Mouse (Mus musculus) small intestine, adult 2 months (tissue): ENCODE measurements around the gene Kxd1. TPM values are rescaled to one million over a fixed set of nuclear protein-coding genes. Genes with fewer than 3 reads are reported as not detected.

Source experiments
- H3K27ac ChIP-seq: fragments of 200-500 bp; 2 replicates; pipeline ENCODE4 v1.5.1; 2012; ENCODE audit warnings: low read depth, low read length, control low read depth, inconsistent platforms; ENCODE audit not compliant: insufficient read depth
- H3K27me3 ChIP-seq: fragments of 200-500 bp; 2 replicates; pipeline ENCODE4 v1.6.1; 2012; ENCODE audit warnings: mild to moderate bottlenecking, moderate library complexity, low read length, inconsistent platforms; ENCODE audit not compliant: control insufficient read depth, insufficient read depth
- H3K36me3 ChIP-seq: fragments of 200-500 bp; 2 replicates; pipeline ENCODE4 v1.6.1; 2012; ENCODE audit warnings: mild to moderate bottlenecking, low read length, control low read depth, inconsistent platforms; ENCODE audit not compliant: control insufficient read depth, insufficient read depth
- H3K4me1 ChIP-seq: fragments of 200-500 bp; 2 replicates; pipeline ENCODE4 v1.6.1; 2012; ENCODE audit warnings: low read length, inconsistent platforms, mixed read lengths; ENCODE audit not compliant: control insufficient read depth, insufficient read depth, insufficient read length
- H3K4me3 ChIP-seq: fragments of 200-500 bp; 2 replicates; pipeline ENCODE4 v1.5.1; 2012; ENCODE audit warnings: low read depth, mild to moderate bottlenecking, control low read depth, inconsistent platforms, low read length, moderate library complexity
- CTCF ChIP-seq: fragments of 200-500 bp; IDR thresholded peaks from 2 replicates; pipeline ENCODE4 v1.5.1; 2012; ENCODE audit warnings: low read depth, mild to moderate bottlenecking, control low read depth, inconsistent platforms, low read length, moderate library complexity, mixed read lengths; ENCODE audit not compliant: insufficient replicate concordance, insufficient read length; ENCODE audit errors: extremely low read depth
- POLR2A ChIP-seq: fragments of 200-500 bp; IDR thresholded peaks from 2 replicates; pipeline ENCODE4 v1.6.1; 2012; ENCODE audit warnings: low read depth, mild to moderate bottlenecking, control low read depth, inconsistent platforms, low read length, moderate library complexity
- WGBS: fragments of 180-500 bp; shearing (Covaris S2); methylation state at CpG from one replicate; pipeline ENCODE4 v1.1.7; 2018; 5-methylcytosine and 5-hydroxymethylcytosine counted together
- polyA plus RNA-seq: library from polyadenylated mRNA; depleted of rRNA; stranded (reverse); fragments of >200 nt; gene quantifications from 2 replicates; pipeline ENCODE4 v1.2.3, GENCODE M21; 2012

Gene Kxd1
- polyA plus RNA-seq, 1 experiment: 64.4 TPM

DNA sequence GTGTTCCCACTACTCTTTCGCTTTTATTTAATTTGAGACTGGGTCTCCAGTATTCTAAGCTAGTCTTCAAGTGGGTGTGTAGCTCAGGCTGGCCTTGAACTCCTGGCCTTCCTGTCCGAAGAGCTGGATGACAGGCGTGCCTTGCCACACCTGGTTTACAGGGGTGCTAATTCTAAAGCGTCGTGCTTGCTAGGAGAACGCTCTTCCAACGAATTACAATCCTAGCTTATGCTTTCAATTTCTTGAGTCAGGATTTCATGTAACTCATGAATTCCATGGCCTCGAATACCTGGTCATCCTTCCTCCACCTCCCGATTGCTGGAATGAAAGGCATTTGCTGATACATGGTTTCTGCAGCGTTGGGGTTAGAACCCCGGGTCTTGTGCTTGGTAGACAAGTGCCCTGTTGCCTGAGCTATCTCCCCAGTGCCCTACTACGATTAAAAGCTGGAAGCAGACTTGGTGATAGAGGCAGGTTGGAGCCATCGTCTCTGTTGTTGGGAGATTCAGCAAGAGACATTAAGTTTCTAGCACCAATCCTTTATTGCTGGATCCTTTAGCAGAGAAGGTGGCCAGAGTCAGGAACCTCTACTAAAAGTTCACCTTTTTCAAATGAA, 534 bp upstream of the Kxd1 start:
- Histone ChIP-seq H3K27me3 (no peaks in the 10 kb centered on the region), H3K36me3 (peaks cover 29% of the 10 kb centered on the region), H3K4me3 (peak overlapping the region; percentile 95), H3K4me1 (peaks cover 17% of the 10 kb centered on the region), H3K27ac (peak overlapping the region; percentile 93)
- TF ChIP-seq CTCF (no peak), POLR2A (no peak)
- WGBS: 8% methylated on average over 13 of the region's 13 CpGs

DNA sequence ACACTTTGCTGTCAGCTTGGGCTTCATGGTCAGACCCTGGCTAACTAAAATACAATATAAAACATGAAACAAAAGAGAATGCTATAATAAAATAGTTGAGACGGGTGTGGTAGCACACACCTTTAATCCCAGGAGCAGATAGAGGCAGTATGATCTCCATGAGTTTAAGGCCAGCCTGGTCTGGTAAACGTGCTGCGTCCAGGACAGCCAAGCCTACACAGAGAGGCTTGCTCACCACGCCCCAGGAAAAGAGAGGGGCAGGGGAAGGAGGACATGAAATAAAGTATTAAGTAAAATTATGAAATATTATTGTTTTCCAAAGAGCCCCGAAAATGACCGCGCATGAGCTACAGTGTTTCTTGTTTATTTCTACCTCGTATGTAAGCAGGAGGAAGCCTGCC, 645 bp downstream of the Kxd1 start:
- 1% methylated on average over 8 of the region's 8 CpGs for WGBS
- H3K4me3 ChIP-seq: peak overlapping the region; percentile 95
- peak overlapping the region; percentile 58 for H3K27ac ChIP-seq
- H3K36me3 ChIP-seq: peaks cover 20% of the 10 kb centered on the region
- TF ChIP-seq POLR2A: no peak
- TF ChIP-seq CTCF: peak; percentile 14; the same call in 1 of the 2 replicates
- no peaks in the 10 kb centered on the region for H3K27me3 ChIP-seq
- peaks cover 17% of the 10 kb centered on the region for H3K4me1 ChIP-seq

DNA sequence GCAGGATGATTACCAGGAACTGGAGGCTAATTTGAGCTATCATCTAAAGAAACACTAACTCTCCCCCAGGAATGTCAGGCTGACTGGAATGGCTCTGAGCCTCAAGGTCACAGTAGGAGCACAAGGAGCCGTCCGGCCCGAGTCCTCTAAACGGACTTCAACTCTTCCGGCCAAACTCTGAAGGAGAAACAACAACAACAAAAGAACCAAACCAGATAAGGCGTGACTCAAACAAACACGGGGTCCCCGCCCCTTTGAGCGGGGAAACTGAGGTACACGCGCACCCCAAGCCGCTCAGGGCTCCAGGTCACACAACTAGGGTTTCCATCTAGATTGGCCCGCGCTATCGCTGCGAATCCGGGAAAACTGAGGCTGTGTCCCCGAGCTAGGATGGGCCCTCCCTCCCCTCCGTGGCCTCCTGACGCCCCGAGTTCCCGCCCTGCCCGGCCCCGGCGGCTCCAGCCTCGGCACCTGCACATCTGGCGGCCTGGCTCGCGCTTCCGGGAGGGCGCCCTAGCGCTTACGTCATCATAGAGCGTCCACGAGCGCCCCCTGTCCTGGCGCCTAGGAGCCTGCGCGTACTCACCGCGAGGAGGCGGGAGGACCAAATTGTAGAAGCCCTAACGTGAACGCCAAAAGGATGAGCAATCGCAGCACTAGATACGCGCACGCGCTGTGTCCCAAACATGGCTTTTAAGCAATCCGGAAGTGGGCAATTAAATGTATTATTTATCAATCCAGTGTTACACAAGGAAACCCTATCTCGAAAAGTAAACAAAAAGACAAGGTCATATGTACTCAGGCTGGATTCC, 5.0 kb downstream of the Kxd1 start:
- Histone ChIP-seq H3K36me3 (peaks cover 10% of the 10 kb centered on the region; the same call in 1 of the 2 replicates), H3K27me3 (no peaks in the 10 kb centered on the region), H3K4me1 (peaks cover 8% of the 10 kb centered on the region; the same call in 1 of the 2 replicates), H3K27ac (peak overlapping the region; percentile 92), H3K4me3 (peak overlapping the region; percentile 82)
- WGBS: under 1% methylated on average over 51 of the region's 51 CpGs
- TF ChIP-seq POLR2A (peak; percentile 88), CTCF (0 out of 2 replicates have a peak, but pooled peaks have one; percentile 39)

DNA sequence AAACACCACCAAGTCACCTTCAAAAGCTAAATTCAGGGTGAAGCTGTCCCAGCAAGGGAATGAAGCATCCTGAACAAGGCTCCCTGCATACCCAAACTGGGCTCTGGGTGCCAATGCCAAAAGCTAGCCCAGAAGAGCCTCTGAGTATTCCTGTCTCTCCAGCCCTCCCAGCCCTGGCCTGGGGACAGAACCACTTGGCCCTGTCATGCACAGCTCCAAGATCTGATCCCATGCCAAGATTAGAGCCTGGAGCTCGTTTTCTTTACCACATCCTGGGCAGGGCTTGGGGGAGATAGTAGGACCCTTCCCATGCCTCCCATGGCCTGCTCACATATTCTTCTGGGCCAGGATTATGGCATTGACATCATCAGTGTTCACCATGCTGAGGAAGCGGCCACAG, 8.2 kb downstream of the Kxd1 start:
- Histone ChIP-seq H3K27ac (no peak overlapping the region), H3K36me3 (peaks cover 25% of the 10 kb centered on the region), H3K4me3 (no peak overlapping the region), H3K27me3 (no peaks in the 10 kb centered on the region), H3K4me1 (peaks cover 4% of the 10 kb centered on the region; the same call in 1 of the 2 replicates)
- no peak for TF ChIP-seq CTCF
- no peak for TF ChIP-seq POLR2A
- WGBS: 60% methylated on average over 2 of the region's 2 CpGs

DNA sequence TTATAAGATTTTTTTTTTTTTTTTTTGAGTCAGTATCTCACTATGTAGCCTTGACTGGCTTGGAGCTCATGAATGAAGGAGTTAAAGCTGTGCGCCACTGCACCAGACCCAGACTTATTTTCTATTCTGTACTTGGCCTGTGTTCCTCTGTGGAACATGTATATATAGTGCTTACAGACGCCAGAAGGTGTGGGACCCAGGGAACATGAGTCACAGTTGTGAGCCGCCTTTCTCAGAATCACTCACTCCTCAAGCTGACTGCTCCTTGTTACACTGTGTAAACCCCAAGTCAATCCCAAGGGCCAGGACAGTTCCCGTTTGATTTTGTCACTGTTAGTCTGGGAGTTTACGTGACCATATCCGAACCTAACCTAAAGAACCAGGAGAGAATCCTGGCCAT, 8.7 kb downstream of the Kxd1 start:
- Histone ChIP-seq H3K36me3 (peaks cover 30% of the 10 kb centered on the region), H3K4me3 (no peak overlapping the region), H3K27me3 (no peaks in the 10 kb centered on the region), H3K27ac (no peak overlapping the region), H3K4me1 (peaks cover 4% of the 10 kb centered on the region; the same call in 1 of the 2 replicates)
- WGBS: 88% methylated on average over 6 of the region's 6 CpGs
- TF ChIP-seq POLR2A (no peak), CTCF (no peak)

DNA sequence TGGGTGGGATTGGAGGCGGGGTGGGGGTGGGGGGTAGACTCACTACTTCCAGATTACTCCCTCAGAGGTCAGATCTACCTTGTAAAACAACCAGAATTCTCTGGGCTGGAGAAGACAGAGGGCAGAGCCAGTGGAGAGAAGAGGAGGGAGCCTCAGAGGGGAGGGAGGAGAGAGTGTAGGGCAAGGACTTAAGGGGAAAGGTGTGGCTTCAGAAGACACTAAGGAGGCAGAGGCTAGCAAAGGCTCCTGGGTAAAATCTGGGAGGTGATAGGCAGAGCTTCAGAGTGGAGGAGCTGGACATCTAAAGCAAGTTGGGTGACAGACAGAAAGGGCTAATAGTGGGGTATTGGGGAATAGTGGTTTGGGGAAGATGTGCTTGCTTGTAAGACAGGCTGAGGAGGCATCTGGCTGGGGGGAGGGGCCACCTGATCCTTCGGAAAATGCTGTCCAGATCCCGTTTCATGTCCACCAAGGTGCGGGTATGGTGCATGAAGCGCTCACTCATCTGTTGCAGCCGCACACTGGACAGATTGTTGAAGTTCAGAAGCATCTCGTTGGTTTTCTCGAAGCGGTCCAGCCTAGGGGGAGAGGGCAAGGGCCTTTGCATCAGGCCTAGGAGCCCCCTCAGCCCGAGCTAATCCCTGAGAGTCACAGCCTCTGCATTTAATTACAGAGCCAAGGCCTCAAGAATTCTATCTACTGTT, 9.7 kb downstream of the Kxd1 start:
- 84% methylated on average over 10 of the region's 10 CpGs for WGBS
- Histone ChIP-seq H3K27ac (no peak overlapping the region), H3K4me1 (0 out of 2 replicates have a peak, but pooled peaks cover under 1% of the 10 kb centered on the region), H3K27me3 (no peaks in the 10 kb centered on the region), H3K36me3 (peaks cover 39% of the 10 kb centered on the region), H3K4me3 (no peak overlapping the region)
- no peak for TF ChIP-seq CTCF
- TF ChIP-seq POLR2A: no peak
